Mouse (Mus musculus) liver, adult 2 months (tissue): ENCODE measurements around the gene Lyl1.

Experiments
- CTCF ChIP-seq: fragments of 200-500 bp; IDR thresholded peaks from 2 replicates; pipeline ENCODE4 v1.5.1; 2011; ENCODE audit warnings: low read depth, low read length, control low read depth
- POLR2A ChIP-seq: fragments of 200-500 bp; IDR thresholded peaks from 2 replicates; pipeline ENCODE4 v1.6.1; 2011; ENCODE audit warnings: low read length, control low read depth; ENCODE audit not compliant: insufficient read depth; ENCODE audit errors: extremely low read depth

DNA sequence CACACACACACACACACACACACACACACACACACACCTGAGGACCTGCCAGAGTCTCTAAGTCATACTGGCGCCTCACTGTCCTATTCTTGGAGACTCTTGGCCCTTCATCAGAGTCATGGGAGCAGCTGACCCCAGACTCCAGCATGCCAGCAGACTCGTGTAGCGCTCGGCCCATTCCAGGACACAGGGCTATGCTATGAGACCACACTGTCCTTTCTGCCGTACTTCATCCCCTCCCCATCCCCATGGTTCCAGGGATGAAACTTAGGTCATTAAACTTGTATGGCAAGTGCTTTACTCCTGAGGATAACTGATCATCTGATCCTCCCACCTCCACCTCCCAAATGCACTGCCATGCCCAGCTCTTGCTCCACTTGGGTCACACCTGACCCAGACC lies 17.2 kb downstream of the Lyl1 start:
- no peak for TF ChIP-seq CTCF
- no peak for TF ChIP-seq POLR2A
